Mouse (Mus musculus): ENCODE data around the gene Scrt2. TPM values are rescaled to one million over a fixed set of nuclear protein-coding genes. Genes with fewer than 3 reads are reported as not detected.

The Scrt2 gene
- polyA plus RNA-seq, 1 experiment from 2014 or later, result 13.6 TPM

DNA sequence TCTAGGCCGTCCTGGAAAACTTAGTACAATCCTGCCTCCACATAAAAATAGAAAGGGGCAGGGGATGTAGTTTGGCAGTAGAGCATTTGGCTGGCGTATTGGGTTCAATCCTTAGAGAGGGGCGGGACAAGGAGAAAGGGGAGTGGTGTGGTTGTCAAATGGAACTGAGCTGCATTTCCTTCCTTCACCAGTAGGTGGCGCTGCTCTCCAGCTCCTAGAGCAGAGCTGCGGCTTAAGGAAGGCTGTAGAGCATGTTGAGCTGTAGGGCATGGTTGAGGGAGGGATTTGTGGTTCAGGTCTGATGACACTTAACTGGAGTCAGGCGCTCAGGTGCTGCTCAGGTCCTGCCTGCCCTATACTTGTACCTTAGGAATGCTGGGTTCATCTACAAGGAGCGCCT lies 30.6 kb downstream of the Scrt2 start:
- peak; percentile 98 for DNase-seq (ENCODE audit: low spot score)

GRCm38 (mm10) chr2:152112490-152112889 lies 31.2 kb downstream of the Scrt2 start:
- Histone ChIP-seq H3K27me3 (ENCODE audit: control insufficient read depth, insufficient read depth, low read length) (0 out of 2 replicates have a peak, but pooled peaks cover 6% of the 10 kb centered on the region), H3K36me3 (replicated peaks; ENCODE audit: control insufficient read depth, insufficient read depth) (no peaks in the 10 kb centered on the region), H3K4me2 (replicated peaks) (no peak overlapping the region), H3K4me3 (replicated peaks; ENCODE audit: low read length) (no peak overlapping the region), H3K9me3 (ENCODE audit: control insufficient read depth, low read length) (no peaks in the 10 kb centered on the region), H3K4me1 (replicated peaks; ENCODE audit: control insufficient read depth, insufficient read depth, low read length) (peaks cover 13% of the 10 kb centered on the region), H3K9ac (no peak overlapping the region), H3K27ac (no peak overlapping the region)
- WGBS, result 91% methylated on average over 5 of the region's 5 CpGs
- no peak for DNase-seq (ENCODE audit: low spot score)
- no peak for ATAC-seq (ENCODE audit: low FRiP score)

More for the DNA sequence above, 30.6 kb downstream of the Scrt2 start:
- H3K4me2 ChIP-seq (replicated peaks), result no peak overlapping the region
- no peak overlapping the region for H3K4me3 ChIP-seq (replicated peaks; ENCODE audit: low read length)
- H3K27me3 ChIP-seq (ENCODE audit: control insufficient read depth, insufficient read depth, low read length), result 0 out of 2 replicates have a peak, but pooled peaks cover 6% of the 10 kb centered on the region
- ATAC-seq (ENCODE audit: low FRiP score), result peak; percentile 76
- H3K9ac ChIP-seq, result no peak overlapping the region
- H3K36me3 ChIP-seq (replicated peaks; ENCODE audit: control insufficient read depth, insufficient read depth), result no peaks in the 10 kb centered on the region
- 10% methylated on average over 7 of the region's 7 CpGs for WGBS
- no peaks in the 10 kb centered on the region for H3K9me3 ChIP-seq (ENCODE audit: control insufficient read depth, low read length)
- H3K4me1 ChIP-seq (replicated peaks; ENCODE audit: control insufficient read depth, insufficient read depth, low read length), result peaks cover 13% of the 10 kb centered on the region
- H3K27ac ChIP-seq, result no peak overlapping the region

GRCm38 (mm10) chr2:152112970-152113369 lies 31.6 kb downstream of the Scrt2 start:
- Histone ChIP-seq H3K9ac (no peak overlapping the region), H3K4me1 (replicated peaks; ENCODE audit: control insufficient read depth, insufficient read depth, low read length) (peaks cover 13% of the 10 kb centered on the region), H3K27ac (no peak overlapping the region), H3K4me2 (replicated peaks) (no peak overlapping the region), H3K36me3 (replicated peaks; ENCODE audit: control insufficient read depth, insufficient read depth) (no peaks in the 10 kb centered on the region), H3K27me3 (ENCODE audit: control insufficient read depth, insufficient read depth, low read length) (0 out of 2 replicates have a peak, but pooled peaks cover 6% of the 10 kb centered on the region), H3K9me3 (ENCODE audit: control insufficient read depth, low read length) (no peaks in the 10 kb centered on the region), H3K4me3 (replicated peaks; ENCODE audit: low read length) (no peak overlapping the region)
- WGBS, result 51% methylated on average over 10 of the region's 10 CpGs
- DNase-seq (ENCODE audit: low spot score), result no peak
- no peak for ATAC-seq (ENCODE audit: low FRiP score)

DNA sequence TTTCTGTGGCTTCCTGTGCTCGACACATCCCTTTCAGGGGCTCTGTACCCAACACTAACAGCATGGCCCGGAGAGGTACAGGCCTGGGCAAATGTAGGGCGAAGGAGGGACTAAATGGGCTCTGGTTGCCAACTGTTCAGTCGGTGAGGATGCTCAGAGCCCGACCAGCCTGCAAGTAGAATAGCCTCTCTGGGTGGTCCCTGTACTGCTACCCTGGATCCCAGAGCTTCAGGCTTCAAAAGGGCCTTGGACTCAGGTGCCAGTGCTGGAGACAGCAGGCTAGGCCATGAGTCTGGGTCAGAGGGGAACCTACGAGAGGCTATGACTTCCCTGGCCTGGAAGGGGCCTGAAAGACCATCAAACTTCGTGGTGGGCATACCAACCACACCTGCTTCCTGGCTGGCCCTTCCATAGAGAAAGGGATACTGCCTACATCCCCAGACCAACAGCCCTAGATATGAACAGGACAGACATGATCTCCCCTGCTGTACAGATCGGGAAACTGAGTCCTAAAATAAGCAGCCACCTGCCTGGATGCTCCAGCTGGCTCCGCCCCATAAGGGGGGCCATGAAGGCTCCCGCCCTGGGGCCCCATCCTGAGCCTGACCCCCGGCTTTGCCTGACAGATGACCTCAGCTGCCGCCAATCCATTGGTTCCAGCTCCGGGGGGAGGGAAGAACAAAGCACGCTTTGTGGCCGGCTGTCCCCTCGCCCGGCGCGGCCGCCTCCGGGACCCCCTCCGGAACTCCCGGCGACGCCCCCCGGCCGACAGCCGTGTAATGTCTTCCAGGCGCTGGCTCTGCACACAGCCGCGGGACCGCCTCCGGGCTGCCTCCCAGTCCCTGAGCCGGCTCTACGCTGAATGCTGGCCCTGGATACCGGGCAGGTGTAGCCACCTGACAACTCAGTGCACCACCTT lies 33.0 kb downstream of the Scrt2 start:
- peak; percentile 44 for ATAC-seq (ENCODE audit: low FRiP score)
- H3K9me3 ChIP-seq (ENCODE audit: control insufficient read depth, low read length), result no peaks in the 10 kb centered on the region
- peak overlapping the region; percentile 64 for H3K4me2 ChIP-seq (replicated peaks)
- H3K9ac ChIP-seq, result peak overlapping the region; percentile 52
- H3K36me3 ChIP-seq (replicated peaks; ENCODE audit: control insufficient read depth, insufficient read depth), result no peaks in the 10 kb centered on the region
- no peak for DNase-seq (ENCODE audit: low spot score)
- WGBS, result 10% methylated on average over 36 of the region's 36 CpGs
- H3K4me3 ChIP-seq (replicated peaks; ENCODE audit: low read length), result peak overlapping the region; percentile 20
- H3K27ac ChIP-seq, result no peak overlapping the region
- peaks cover 13% of the 10 kb centered on the region for H3K4me1 ChIP-seq (replicated peaks; ENCODE audit: control insufficient read depth, insufficient read depth, low read length)
- H3K27me3 ChIP-seq (ENCODE audit: control insufficient read depth, insufficient read depth, low read length), result 0 out of 2 replicates have a peak, but pooled peaks cover 6% of the 10 kb centered on the region

- H3K4me2 ChIP-seq (replicated peaks), result no peak overlapping the region
- H3K27ac ChIP-seq, result no peak overlapping the region
- WGBS, result 89% methylated on average over 7 of the region's 7 CpGs
- H3K4me3 ChIP-seq (replicated peaks; ENCODE audit: low read length), result no peak overlapping the region
- no peak for ATAC-seq (ENCODE audit: low FRiP score)
- H3K4me1 ChIP-seq (replicated peaks; ENCODE audit: control insufficient read depth, insufficient read depth, low read length), result peaks cover 13% of the 10 kb centered on the region
- H3K9me3 ChIP-seq (ENCODE audit: control insufficient read depth, low read length), result no peaks in the 10 kb centered on the region
- no peak for DNase-seq (ENCODE audit: low spot score)
- H3K27me3 ChIP-seq (ENCODE audit: control insufficient read depth, insufficient read depth, low read length), result 0 out of 2 replicates have a peak, but pooled peaks cover 6% of the 10 kb centered on the region
- no peak overlapping the region for H3K9ac ChIP-seq
- no peaks in the 10 kb centered on the region for H3K36me3 ChIP-seq (replicated peaks; ENCODE audit: control insufficient read depth, insufficient read depth)
Observed at GRCm38 (mm10) chr2:152117694-152118093, 36.4 kb downstream of the Scrt2 start.

DNA sequence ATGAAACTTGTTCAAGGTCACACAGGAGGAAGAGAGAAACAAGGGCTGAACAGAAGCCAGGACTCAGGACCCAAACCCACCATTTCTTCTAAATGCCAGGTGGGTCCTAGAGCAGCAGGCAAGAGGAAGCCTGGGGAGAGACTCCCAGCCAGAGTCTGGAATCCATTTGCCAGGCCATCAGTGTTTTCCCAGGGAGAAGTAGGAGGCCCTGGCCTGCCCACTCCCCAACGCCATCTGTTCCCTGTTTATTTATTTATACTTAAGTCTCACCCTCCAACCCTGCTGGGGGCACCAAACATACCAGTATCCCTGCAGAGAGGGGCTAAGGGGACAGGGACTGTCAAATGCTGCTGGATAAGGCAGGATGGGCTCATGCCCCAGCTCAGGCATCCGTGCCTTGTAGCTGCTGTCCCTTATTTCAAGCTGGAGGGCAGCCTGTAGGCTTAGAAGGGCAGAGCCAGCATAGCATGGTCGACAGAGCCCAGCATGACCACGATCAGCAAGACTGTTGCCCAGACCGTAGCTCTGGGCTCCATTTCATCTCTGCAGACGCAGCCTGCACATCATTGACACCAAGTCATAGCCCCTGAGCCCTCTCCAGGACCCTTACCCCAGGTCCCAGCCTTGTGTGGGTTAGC lies 38.0 kb downstream of the Scrt2 start:
- no peak overlapping the region for H3K4me2 ChIP-seq (replicated peaks)
- H3K27me3 ChIP-seq (ENCODE audit: control insufficient read depth, insufficient read depth, low read length), result 0 out of 2 replicates have a peak, but pooled peaks cover 6% of the 10 kb centered on the region
- H3K36me3 ChIP-seq (replicated peaks; ENCODE audit: control insufficient read depth, insufficient read depth), result no peaks in the 10 kb centered on the region
- no peak for ATAC-seq (ENCODE audit: low FRiP score)
- WGBS, result 41% methylated on average over 6 of the region's 6 CpGs
- no peaks in the 10 kb centered on the region for H3K9me3 ChIP-seq (ENCODE audit: control insufficient read depth, low read length)
- H3K4me1 ChIP-seq (replicated peaks; ENCODE audit: control insufficient read depth, insufficient read depth, low read length), result peaks cover 11% of the 10 kb centered on the region
- no peak overlapping the region for H3K4me3 ChIP-seq (replicated peaks; ENCODE audit: low read length)
- no peak overlapping the region for H3K27ac ChIP-seq
- no peak for DNase-seq (ENCODE audit: low spot score)
- no peak overlapping the region for H3K9ac ChIP-seq

GRCm38 (mm10) chr2:152122896-152123295 lies 41.6 kb downstream of the Scrt2 start:
- 80% methylated on average over 9 of the region's 9 CpGs for WGBS
- no peaks in the 10 kb centered on the region for H3K4me1 ChIP-seq (replicated peaks; ENCODE audit: control insufficient read depth, insufficient read depth, low read length)
- no peak for ATAC-seq (ENCODE audit: low FRiP score)
- no peak overlapping the region for H3K4me3 ChIP-seq (replicated peaks; ENCODE audit: low read length)
- H3K9ac ChIP-seq, result no peak overlapping the region
- H3K27ac ChIP-seq, result no peak overlapping the region
- no peak for DNase-seq (ENCODE audit: low spot score)
- H3K9me3 ChIP-seq (ENCODE audit: control insufficient read depth, low read length), result no peaks in the 10 kb centered on the region
- H3K4me2 ChIP-seq (replicated peaks), result no peak overlapping the region
- H3K27me3 ChIP-seq (ENCODE audit: control insufficient read depth, insufficient read depth, low read length), result no peaks in the 10 kb centered on the region
- H3K36me3 ChIP-seq (replicated peaks; ENCODE audit: control insufficient read depth, insufficient read depth), result no peaks in the 10 kb centered on the region

GRCm38 (mm10) chr2:152128597-152128996 lies 47.3 kb downstream of the Scrt2 start:
- no peak overlapping the region for H3K4me3 ChIP-seq (replicated peaks; ENCODE audit: low read length)
- no peak overlapping the region for H3K27ac ChIP-seq
- ATAC-seq (ENCODE audit: low FRiP score), result no peak
- H3K36me3 ChIP-seq (replicated peaks; ENCODE audit: control insufficient read depth, insufficient read depth), result no peaks in the 10 kb centered on the region
- DNase-seq (ENCODE audit: low spot score), result no peak
- H3K4me1 ChIP-seq (replicated peaks; ENCODE audit: control insufficient read depth, insufficient read depth, low read length), result no peaks in the 10 kb centered on the region
- H3K9me3 ChIP-seq (ENCODE audit: control insufficient read depth, low read length), result no peaks in the 10 kb centered on the region
- 70% methylated on average over 2 of the region's 2 CpGs for WGBS
- H3K9ac ChIP-seq, result no peak overlapping the region
- H3K4me2 ChIP-seq (replicated peaks), result no peak overlapping the region
- H3K27me3 ChIP-seq (ENCODE audit: control insufficient read depth, insufficient read depth, low read length), result no peaks in the 10 kb centered on the region

DNA sequence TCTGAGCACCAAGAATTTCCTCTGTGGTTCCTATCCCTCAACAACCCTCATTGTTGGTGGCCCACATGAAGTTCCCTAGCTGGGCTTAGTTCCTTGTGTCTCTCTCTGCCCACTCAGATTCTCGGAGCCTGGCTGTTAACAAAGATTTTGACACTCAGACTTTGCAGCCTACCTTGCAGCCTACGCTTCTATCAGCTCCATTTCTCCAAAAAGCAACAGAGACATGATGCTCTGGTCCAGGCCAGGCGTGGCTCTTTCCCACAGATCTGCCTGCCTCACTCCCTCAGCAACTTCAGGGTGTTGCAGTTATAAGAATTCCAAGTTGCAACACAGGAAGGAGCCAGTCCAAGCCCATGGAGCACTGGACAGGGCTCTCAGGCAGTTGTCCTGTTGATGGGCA lies 48.4 kb downstream of the Scrt2 start:
- no peak overlapping the region for H3K4me2 ChIP-seq (replicated peaks)
- WGBS, result 75% methylated on average over 3 of the region's 3 CpGs
- no peaks in the 10 kb centered on the region for H3K4me1 ChIP-seq (replicated peaks; ENCODE audit: control insufficient read depth, insufficient read depth, low read length)
- no peak overlapping the region for H3K4me3 ChIP-seq (replicated peaks; ENCODE audit: low read length)
- ATAC-seq (ENCODE audit: low FRiP score), result no peak
- no peaks in the 10 kb centered on the region for H3K27me3 ChIP-seq (ENCODE audit: control insufficient read depth, insufficient read depth, low read length)
- no peaks in the 10 kb centered on the region for H3K36me3 ChIP-seq (replicated peaks; ENCODE audit: control insufficient read depth, insufficient read depth)
- H3K9ac ChIP-seq, result no peak overlapping the region
- H3K27ac ChIP-seq, result no peak overlapping the region
- no peaks in the 10 kb centered on the region for H3K9me3 ChIP-seq (ENCODE audit: control insufficient read depth, low read length)
- DNase-seq (ENCODE audit: low spot score), result no peak
